21 mouse cellular contexts compared by ENCODE assay signal in the genomic region with DNA sequence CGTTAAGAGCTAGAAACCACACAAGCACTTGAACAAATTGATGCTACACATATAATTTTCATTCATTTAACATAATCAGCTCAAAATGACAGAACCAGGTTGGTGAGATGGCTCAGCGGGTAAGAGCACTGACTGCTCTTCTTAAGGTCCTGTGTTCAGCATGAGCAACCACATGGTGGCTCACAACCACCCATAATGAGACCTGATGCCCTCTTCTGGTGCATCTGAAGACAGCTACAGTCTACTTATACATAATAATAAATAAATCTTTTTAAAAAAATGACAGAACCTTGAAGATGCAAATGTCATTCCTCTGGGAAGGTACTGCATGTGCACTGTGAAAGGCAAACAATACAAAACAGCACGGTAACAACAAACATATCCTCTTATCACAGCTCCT. TPM values are rescaled to one million over a fixed set of nuclear protein-coding genes. Genes with fewer than 3 reads are reported as not detected.
DNase-seq lines count a peak whose midpoint lies in the region; ATAC-seq and TF ChIP-seq lines count a peak whose summit lies in the region.
"Had no signal": no experiment of that assay in that cellular context is flagged by ENCODE, and none has a peak within 500 bp of the region (broad histone marks: within the 10 kb centered on the region; RNA-seq: fewer than 3 reads in every experiment).

No protein-coding gene starts in this region.

- H3K4me1 ChIP-seq in forebrain, postnatal 0 days (ENCODE audit: insufficient read depth): no peaks in the 10 kb centered on the region
- H3K4me1 ChIP-seq in forebrain, embryonic 14.5 days (ENCODE audit: control insufficient read depth, insufficient read depth, low read length): no peaks in the 10 kb centered on the region; the same call in 1 of the 2 replicates
- no peaks in the 10 kb centered on the region for H3K4me1 ChIP-seq in kidney, postnatal 0 days (replicated peaks; ENCODE audit: insufficient read depth, low read length)
- H3K4me1 ChIP-seq in lung, postnatal 0 days (ENCODE audit: insufficient read depth, low read depth, low read length): no peaks in the 10 kb centered on the region
- H3K4me1 ChIP-seq in stomach, postnatal 0 days (replicated peaks; ENCODE audit: control insufficient read depth, insufficient read depth): no peaks in the 10 kb centered on the region
- H3K4me1 ChIP-seq: forebrain, embryonic 10.5 days; hindbrain, embryonic 10.5 days; limb, embryonic 15.5 days had no signal

- H3K9ac ChIP-seq in forebrain, postnatal 0 days: no peak overlapping the region
- H3K9ac ChIP-seq in forebrain, embryonic 14.5 days (ENCODE audit: low read length): no peak overlapping the region
- H3K9ac ChIP-seq in kidney, postnatal 0 days (ENCODE audit: low read depth, low read length): no peak overlapping the region
- H3K9ac ChIP-seq in lung, postnatal 0 days (replicated peaks; ENCODE audit: low read depth): no peak overlapping the region
- no peak overlapping the region for H3K9ac ChIP-seq in stomach, postnatal 0 days (ENCODE audit: low read length)
- H3K9ac ChIP-seq: limb, embryonic 15.5 days had no signal

- DNase-seq in forebrain, postnatal 0 days: no peak
- DNase-seq in forebrain, embryonic 14.5 days (ENCODE audit: low spot score): no peak
- DNase-seq in kidney, postnatal 0 days (ENCODE audit: low spot score): no peak
- DNase-seq in kidney, postnatal 25 days: no peak
- no peak for DNase-seq in lung, postnatal 0 days (ENCODE audit: low spot score)
- no peak for DNase-seq in lung, postnatal 25 days (ENCODE audit: low spot score)
- no peak for DNase-seq in stomach, postnatal 0 days (ENCODE audit: low spot score)
- DNase-seq: adrenal gland, adult 8-10 months; cerebellum, adult 8-10 months; gastrocnemius, postnatal 10 days; kidney, adult 9 months; lung, postnatal 10 days; retina, postnatal 1 day; right cerebral cortex, postnatal 4 days; thymus, postnatal 36 days had no signal

- no peak for ATAC-seq in forebrain, postnatal 0 days
- no peak for ATAC-seq in forebrain, embryonic 14.5 days
- ATAC-seq in kidney, postnatal 0 days (replicated peaks; ENCODE audit: low FRiP score, low read depth): no peak
- ATAC-seq in lung, postnatal 0 days: no peak
- no peak for ATAC-seq in stomach, postnatal 0 days (ENCODE audit: low FRiP score, low TSS enrichment)
- ATAC-seq in megakaryocyte-erythroid progenitor cell, adult 5-6 weeks (replicated peaks; ENCODE audit: low FRiP score, low TSS enrichment, poor library complexity, severe bottlenecking): no peak
- ATAC-seq: midbrain, embryonic 16.5 days had no signal

- H3K4me2 ChIP-seq in forebrain, postnatal 0 days (ENCODE audit: low read depth): no peak overlapping the region
- no peak overlapping the region for H3K4me2 ChIP-seq in forebrain, embryonic 14.5 days (ENCODE audit: low read length)
- H3K4me2 ChIP-seq in kidney, postnatal 0 days (ENCODE audit: low read length): no peak overlapping the region
- no peak overlapping the region for H3K4me2 ChIP-seq in lung, postnatal 0 days (replicated peaks; ENCODE audit: low read depth, low read length)
- no peak overlapping the region for H3K4me2 ChIP-seq in stomach, postnatal 0 days (replicated peaks; ENCODE audit: low read depth)
- H3K4me2 ChIP-seq: limb, embryonic 15.5 days had no signal

- 0 out of 2 replicates have a peak, but pooled peaks have one; percentile 21 for TF ChIP-seq CTCF in forebrain, postnatal 0 days (IDR thresholded peaks at IDR 0.05; ENCODE audit: low read depth)
- peak; percentile 21; the same call in 1 of the 2 replicates for TF ChIP-seq CTCF in kidney, postnatal 0 days (IDR thresholded peaks at IDR 0.05; ENCODE audit: low read depth)
- peak; percentile 37 for TF ChIP-seq CTCF in lung, postnatal 0 days (IDR thresholded peaks at IDR 0.05)
- TF ChIP-seq CTCF in stomach, postnatal 0 days (IDR thresholded peaks at IDR 0.05; ENCODE audit: low read depth): peak; percentile 44

- no peak overlapping the region for H3K4me3 ChIP-seq in forebrain, postnatal 0 days (ENCODE audit: low read depth, low read length)
- no peak overlapping the region for H3K4me3 ChIP-seq in forebrain, embryonic 14.5 days (ENCODE audit: low read depth, low read length)
- H3K4me3 ChIP-seq in kidney, postnatal 0 days (replicated peaks; ENCODE audit: low read depth, low read length): no peak overlapping the region
- no peak overlapping the region for H3K4me3 ChIP-seq in lung, postnatal 0 days (ENCODE audit: low read depth, low read length)
- no peak overlapping the region for H3K4me3 ChIP-seq in stomach, postnatal 0 days (ENCODE audit: low read depth, low read length)
- H3K4me3 ChIP-seq: forebrain, embryonic 10.5 days; hindbrain, embryonic 10.5 days; limb, embryonic 15.5 days; megakaryocyte, embryonic 14.5 days had no signal

- WGBS in forebrain, postnatal 0 days: 74% methylated on average over 3 of the region's 3 CpGs
- WGBS in forebrain, embryonic 14.5 days: 87% methylated on average over 3 of the region's 3 CpGs
- WGBS in kidney, postnatal 0 days: 96% methylated on average over 3 of the region's 3 CpGs
- 92% methylated on average over 3 of the region's 3 CpGs for WGBS in lung, postnatal 0 days
- 84% methylated on average over 3 of the region's 3 CpGs for WGBS in stomach, postnatal 0 days

- H3K27ac ChIP-seq in forebrain, postnatal 0 days (ENCODE audit: low read depth, low read length): no peak overlapping the region
- H3K27ac ChIP-seq in forebrain, embryonic 14.5 days (ENCODE audit: low read depth, low read length): no peak overlapping the region
- no peak overlapping the region for H3K27ac ChIP-seq in kidney, postnatal 0 days
- H3K27ac ChIP-seq in lung, postnatal 0 days (ENCODE audit: low read length): no peak overlapping the region
- no peak overlapping the region for H3K27ac ChIP-seq in stomach, postnatal 0 days (replicated peaks)
- H3K27ac ChIP-seq: forebrain, embryonic 10.5 days; hindbrain, embryonic 10.5 days; limb, embryonic 15.5 days had no signal

- no peaks in the 10 kb centered on the region for H3K27me3 ChIP-seq in forebrain, postnatal 0 days (ENCODE audit: insufficient read depth, low read length)
- no peaks in the 10 kb centered on the region for H3K27me3 ChIP-seq in forebrain, embryonic 14.5 days (replicated peaks; ENCODE audit: control insufficient read depth, insufficient read depth, low read length)
- no peaks in the 10 kb centered on the region for H3K27me3 ChIP-seq in kidney, postnatal 0 days (ENCODE audit: insufficient read depth, low read length)
- H3K27me3 ChIP-seq in lung, postnatal 0 days (replicated peaks; ENCODE audit: insufficient read depth, low read length): no peaks in the 10 kb centered on the region
- no peaks in the 10 kb centered on the region for H3K27me3 ChIP-seq in stomach, postnatal 0 days (ENCODE audit: control insufficient read depth, insufficient read depth, low read length)
- H3K27me3 ChIP-seq: limb, embryonic 15.5 days; megakaryocyte, embryonic 14.5 days had no signal

- no peaks in the 10 kb centered on the region for H3K36me3 ChIP-seq in forebrain, postnatal 0 days (ENCODE audit: insufficient read depth)
- H3K36me3 ChIP-seq in forebrain, embryonic 14.5 days (ENCODE audit: control insufficient read depth, insufficient read depth, low read length): 0 out of 2 replicates have a peak, but pooled peaks cover 5% of the 10 kb centered on the region
- no peaks in the 10 kb centered on the region for H3K36me3 ChIP-seq in kidney, postnatal 0 days (ENCODE audit: insufficient read depth, low read length)
- no peaks in the 10 kb centered on the region for H3K36me3 ChIP-seq in lung, postnatal 0 days (ENCODE audit: insufficient read depth, low read length)
- peaks cover 5% of the 10 kb centered on the region; the same call in 1 of the 2 replicates for H3K36me3 ChIP-seq in stomach, postnatal 0 days (ENCODE audit: control insufficient read depth, insufficient read depth, low read length)

- no peaks in the 10 kb centered on the region for H3K9me3 ChIP-seq in forebrain, postnatal 0 days (ENCODE audit: low read length)
- H3K9me3 ChIP-seq in forebrain, embryonic 14.5 days (replicated peaks; ENCODE audit: control insufficient read depth, low read length): no peaks in the 10 kb centered on the region
- H3K9me3 ChIP-seq in kidney, postnatal 0 days (replicated peaks; ENCODE audit: low read length): 0 out of 2 replicates have a peak, but pooled peaks cover 4% of the 10 kb centered on the region
- no peaks in the 10 kb centered on the region for H3K9me3 ChIP-seq in lung, postnatal 0 days (ENCODE audit: low read length)
- H3K9me3 ChIP-seq in stomach, postnatal 0 days (ENCODE audit: control insufficient read depth, low read length): 0 out of 2 replicates have a peak, but pooled peaks cover 3% of the 10 kb centered on the region
- H3K9me3 ChIP-seq: forebrain, embryonic 10.5 days; hindbrain, embryonic 10.5 days; limb, embryonic 15.5 days; megakaryocyte, embryonic 14.5 days had no signal

- TF ChIP-seq EP300 in lung, postnatal 0 days (IDR thresholded peaks at IDR 0.05): no peak
- no peak for TF ChIP-seq EP300 in stomach, postnatal 0 days (optimal IDR thresholded peaks at IDR 0.05)

RNA-seq across cellular contexts. Expression of a gene that starts 16.3 kb away (rescaled TPM):
- total RNA-seq in forebrain, postnatal 0 days (2014; rRNA removed): 18.2 and 19.1 TPM in 2 replicates
- polyA plus RNA-seq in forebrain, postnatal 0 days (2015; fragmentation: Nextera tagmentation; extraction: Ambion mirVana): 28.7 and 34.0 TPM in 2 replicates
- polyA plus RNA-seq in forebrain, embryonic 14.5 days (2014; fragmentation: Nextera tagmentation; extraction: Ambion mirVana): 34.8 and 35.3 TPM in 2 replicates
- 48.4 and 48.7 TPM in 2 replicates for polyA plus RNA-seq in kidney, postnatal 0 days (2015; fragmentation: Nextera tagmentation; extraction: Ambion mirVana)
- polyA plus RNA-seq in lung, postnatal 0 days (2015; fragmentation: Nextera tagmentation; extraction: Ambion mirVana): 17.5 and 18.3 TPM in 2 replicates
- 49.4 and 50.2 TPM in 2 replicates for polyA plus RNA-seq in stomach, postnatal 0 days (2015; fragmentation: Nextera tagmentation; extraction: Ambion mirVana)
- total RNA-seq in megakaryocyte-erythroid progenitor cell, adult 5-6 weeks (2014; fragmentation: Nextera tagmentation): 10.4 and 14.6 TPM in 2 replicates
- total RNA-seq in megakaryocyte-erythroid progenitor cell, adult 5-6 weeks (2017): 19.0 and 24.5 TPM in 2 replicates

RNA-seq across cellular contexts. Expression of a gene that starts 16.4 kb away (rescaled TPM):
- 82.7 and 109 TPM in 2 replicates for total RNA-seq in forebrain, postnatal 0 days (2014; rRNA removed)
- 215 and 249 TPM in 2 replicates for polyA plus RNA-seq in forebrain, postnatal 0 days (2015; fragmentation: Nextera tagmentation; extraction: Ambion mirVana)
- polyA plus RNA-seq in forebrain, embryonic 14.5 days (2014; fragmentation: Nextera tagmentation; extraction: Ambion mirVana): 249 and 265 TPM in 2 replicates
- polyA plus RNA-seq in kidney, postnatal 0 days (2015; fragmentation: Nextera tagmentation; extraction: Ambion mirVana): 171 and 177 TPM in 2 replicates
- 156 and 164 TPM in 2 replicates for polyA plus RNA-seq in lung, postnatal 0 days (2015; fragmentation: Nextera tagmentation; extraction: Ambion mirVana)
- polyA plus RNA-seq in stomach, postnatal 0 days (2015; fragmentation: Nextera tagmentation; extraction: Ambion mirVana): 138 and 140 TPM in 2 replicates
- 32.6 and 74.8 TPM in 2 replicates for total RNA-seq in megakaryocyte-erythroid progenitor cell, adult 5-6 weeks (2014; fragmentation: Nextera tagmentation)
- 64.3 and 66.2 TPM in 2 replicates for total RNA-seq in megakaryocyte-erythroid progenitor cell, adult 5-6 weeks (2017)

RNA-seq across cellular contexts. Expression of a gene that starts 46.1 kb away (rescaled TPM):
- 17.9 and 18.2 TPM in 2 replicates for total RNA-seq in forebrain, postnatal 0 days (2014; rRNA removed)
- polyA plus RNA-seq in forebrain, postnatal 0 days (2015; fragmentation: Nextera tagmentation; extraction: Ambion mirVana): 2.7 and 4.0 TPM in 2 replicates
- 5.2 and 6.2 TPM in 2 replicates for polyA plus RNA-seq in forebrain, embryonic 14.5 days (2014; fragmentation: Nextera tagmentation; extraction: Ambion mirVana)
- polyA plus RNA-seq in kidney, postnatal 0 days (2015; fragmentation: Nextera tagmentation; extraction: Ambion mirVana): 12.7 and 13.0 TPM in 2 replicates
- polyA plus RNA-seq in lung, postnatal 0 days (2015; fragmentation: Nextera tagmentation; extraction: Ambion mirVana): 10.7 and 11.5 TPM in 2 replicates
- polyA plus RNA-seq in stomach, postnatal 0 days (2015; fragmentation: Nextera tagmentation; extraction: Ambion mirVana): 5.6 and 6.2 TPM in 2 replicates
- total RNA-seq in megakaryocyte-erythroid progenitor cell, adult 5-6 weeks (2014; fragmentation: Nextera tagmentation): 0.13 and 2.8 TPM in 2 replicates
- total RNA-seq in megakaryocyte-erythroid progenitor cell, adult 5-6 weeks (2017): 1.5 and 2.9 TPM in 2 replicates
